Mouse (Mus musculus) ES-E14 (cell line): ENCODE results near the gene Itga6.

ENCODE experiments used
- CHD2 ChIP-seq: IDR thresholded peaks from 2 replicates; pipeline ENCODE4 v1.6.1; 2014; ENCODE audit warnings: mild to moderate bottlenecking, low read depth, low read length, inconsistent platforms
- HCFC1 ChIP-seq: IDR thresholded peaks from 2 replicates; pipeline ENCODE4 v1.6.1; 2012; ENCODE audit warnings: low read length, inconsistent platforms, borderline replicate concordance; ENCODE audit not compliant: insufficient read depth
- ZNF384 ChIP-seq: IDR thresholded peaks from 2 replicates; pipeline ENCODE4 v1.6.1; 2012; ENCODE audit warnings: low read depth, low read length, inconsistent platforms

DNA sequence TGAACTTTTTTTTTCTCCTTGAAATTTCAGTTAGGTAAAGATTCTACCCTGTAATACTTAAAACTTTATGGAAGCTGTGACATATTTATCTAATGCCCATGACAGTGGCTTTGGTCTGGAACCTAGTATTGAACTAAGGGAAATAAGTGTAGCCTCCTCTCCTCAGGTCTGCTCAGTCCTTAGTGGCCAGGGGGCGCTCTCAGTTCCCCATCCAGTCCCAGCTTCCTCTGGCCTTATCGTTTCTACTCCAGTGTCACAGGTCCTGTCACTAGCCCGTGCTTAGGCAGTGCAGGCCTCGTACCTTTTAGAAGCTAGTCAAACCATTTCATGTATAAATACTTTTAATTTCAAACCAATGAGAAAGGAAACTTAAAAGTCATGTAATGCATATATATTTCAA lies 143.0 kb downstream of the Itga6 start:
- TF ChIP-seq CHD2 (no peak), HCFC1 (no peak), ZNF384 (no peak)
